Mouse (Mus musculus): Measurements from ENCODE around the gene Dgkg. TPM values are rescaled to one million over a fixed set of nuclear protein-coding genes. Genes with fewer than 3 reads are reported as not detected.
A peak's percentile ranks its signal among the peaks of the same experiment; 100 is the strongest.

The Dgkg gene
- polyA plus RNA-seq (2014; fragmentation: Nextera tagmentation; extraction: Ambion mirVana), result 3.2 and 3.5 TPM in 2 replicates

GRCm38 (mm10) chr16:22656533-22657444 lies at the start of gene Dgkg:
Dgkg (minus strand) TSS chr16:22657221.
- peak within 1 kb of the TSS; percentile 85 for H3K4me2 ChIP-seq (ENCODE audit: low read length)
- WGBS, result under 1% methylated on average over 63 of the region's 63 CpGs
- H3K27me3 ChIP-seq (replicated peaks; ENCODE audit: control insufficient read depth, insufficient read depth, low read length), result peaks cover 32% of the 10 kb centered on the region
- ATAC-seq (replicated peaks; ENCODE audit: low FRiP score, low TSS enrichment, low read depth), result peak; percentile 75
- H3K9ac ChIP-seq (ENCODE audit: low read length), result peak within 1 kb of the TSS; percentile 25; the same call in 1 of the 2 replicates
- peak; percentile 73 for DNase-seq (ENCODE audit: low spot score)
- H3K27ac ChIP-seq (ENCODE audit: low read depth), result no peak within 1 kb of the TSS
- H3K36me3 ChIP-seq (ENCODE audit: control insufficient read depth, insufficient read depth, low read length), result no peaks in the 10 kb centered on the region
- peak within 1 kb of the TSS; percentile 48 for H3K4me3 ChIP-seq (ENCODE audit: low read depth, low read length)
- H3K9me3 ChIP-seq (ENCODE audit: control insufficient read depth, low read length), result no peaks in the 10 kb centered on the region
- peaks cover 6% of the 10 kb centered on the region; the same call in 1 of the 2 replicates for H3K4me1 ChIP-seq (replicated peaks; ENCODE audit: control insufficient read depth, insufficient read depth, low read length)

GRCm38 (mm10) chr16:22704946-22705345 lies 47.9 kb upstream of the Dgkg start:
- Histone ChIP-seq H3K4me3 (ENCODE audit: low read depth, low read length) (no peak overlapping the region), H3K27ac (ENCODE audit: low read depth) (no peak overlapping the region), H3K9me3 (ENCODE audit: control insufficient read depth, low read length) (no peaks in the 10 kb centered on the region), H3K36me3 (ENCODE audit: control insufficient read depth, insufficient read depth, low read length) (no peaks in the 10 kb centered on the region), H3K9ac (ENCODE audit: low read length) (no peak overlapping the region), H3K27me3 (replicated peaks; ENCODE audit: control insufficient read depth, insufficient read depth, low read length) (no peaks in the 10 kb centered on the region), H3K4me1 (replicated peaks; ENCODE audit: control insufficient read depth, insufficient read depth, low read length) (no peaks in the 10 kb centered on the region), H3K4me2 (ENCODE audit: low read length) (no peak overlapping the region)
- ATAC-seq (replicated peaks; ENCODE audit: low FRiP score, low TSS enrichment, low read depth) (no peak), DNase-seq (ENCODE audit: low spot score) (no peak)
- WGBS, result 51% methylated on average over 6 of the region's 6 CpGs

GRCm38 (mm10) chr16:22704136-22704535 lies 47.1 kb upstream of the Dgkg start:
- 84% methylated on average over 5 of the region's 5 CpGs for WGBS
- H3K4me2 ChIP-seq (ENCODE audit: low read length), result no peak overlapping the region
- H3K4me1 ChIP-seq (replicated peaks; ENCODE audit: control insufficient read depth, insufficient read depth, low read length), result no peaks in the 10 kb centered on the region
- H3K9me3 ChIP-seq (ENCODE audit: control insufficient read depth, low read length), result no peaks in the 10 kb centered on the region
- no peak overlapping the region for H3K9ac ChIP-seq (ENCODE audit: low read length)
- ATAC-seq (replicated peaks; ENCODE audit: low FRiP score, low TSS enrichment, low read depth), result no peak
- H3K27me3 ChIP-seq (replicated peaks; ENCODE audit: control insufficient read depth, insufficient read depth, low read length), result no peaks in the 10 kb centered on the region
- H3K27ac ChIP-seq (ENCODE audit: low read depth), result no peak overlapping the region
- H3K36me3 ChIP-seq (ENCODE audit: control insufficient read depth, insufficient read depth, low read length), result no peaks in the 10 kb centered on the region
- DNase-seq (ENCODE audit: low spot score), result no peak
- H3K4me3 ChIP-seq (ENCODE audit: low read depth, low read length), result no peak overlapping the region

- H3K36me3 ChIP-seq (ENCODE audit: control insufficient read depth, insufficient read depth, low read length), result no peaks in the 10 kb centered on the region
- no peaks in the 10 kb centered on the region for H3K4me1 ChIP-seq (replicated peaks; ENCODE audit: control insufficient read depth, insufficient read depth, low read length)
- no peaks in the 10 kb centered on the region for H3K9me3 ChIP-seq (ENCODE audit: control insufficient read depth, low read length)
- H3K9ac ChIP-seq (ENCODE audit: low read length), result no peak overlapping the region
- no peaks in the 10 kb centered on the region for H3K27me3 ChIP-seq (replicated peaks; ENCODE audit: control insufficient read depth, insufficient read depth, low read length)
- ATAC-seq (replicated peaks; ENCODE audit: low FRiP score, low TSS enrichment, low read depth) (no peak), DNase-seq (ENCODE audit: low spot score) (no peak)
- no peak overlapping the region for H3K27ac ChIP-seq (ENCODE audit: low read depth)
- WGBS, result 76% methylated on average over 13 of the region's 13 CpGs
- H3K4me3 ChIP-seq (ENCODE audit: low read depth, low read length), result no peak overlapping the region
- H3K4me2 ChIP-seq (ENCODE audit: low read length), result no peak overlapping the region
Measured at GRCm38 (mm10) chr16:22698846-22699760, 42.1 kb upstream of the Dgkg start.

GRCm38 (mm10) chr16:22698101-22698500 lies 41.1 kb upstream of the Dgkg start:
- 52% methylated on average over 8 of the region's 8 CpGs for WGBS
- no peaks in the 10 kb centered on the region for H3K27me3 ChIP-seq (replicated peaks; ENCODE audit: control insufficient read depth, insufficient read depth, low read length)
- no peaks in the 10 kb centered on the region for H3K9me3 ChIP-seq (ENCODE audit: control insufficient read depth, low read length)
- no peak for ATAC-seq (replicated peaks; ENCODE audit: low FRiP score, low TSS enrichment, low read depth)
- H3K9ac ChIP-seq (ENCODE audit: low read length), result no peak overlapping the region
- no peak overlapping the region for H3K27ac ChIP-seq (ENCODE audit: low read depth)
- H3K36me3 ChIP-seq (ENCODE audit: control insufficient read depth, insufficient read depth, low read length), result no peaks in the 10 kb centered on the region
- DNase-seq (ENCODE audit: low spot score), result no peak
- no peaks in the 10 kb centered on the region for H3K4me1 ChIP-seq (replicated peaks; ENCODE audit: control insufficient read depth, insufficient read depth, low read length)
- no peak overlapping the region for H3K4me2 ChIP-seq (ENCODE audit: low read length)
- H3K4me3 ChIP-seq (ENCODE audit: low read depth, low read length), result no peak overlapping the region

- Histone ChIP-seq H3K36me3 (ENCODE audit: control insufficient read depth, insufficient read depth, low read length) (no peaks in the 10 kb centered on the region), H3K4me3 (ENCODE audit: low read depth, low read length) (no peak overlapping the region), H3K4me2 (ENCODE audit: low read length) (no peak overlapping the region), H3K9ac (ENCODE audit: low read length) (no peak overlapping the region), H3K9me3 (ENCODE audit: control insufficient read depth, low read length) (no peaks in the 10 kb centered on the region), H3K4me1 (replicated peaks; ENCODE audit: control insufficient read depth, insufficient read depth, low read length) (no peaks in the 10 kb centered on the region), H3K27ac (ENCODE audit: low read depth) (no peak overlapping the region), H3K27me3 (replicated peaks; ENCODE audit: control insufficient read depth, insufficient read depth, low read length) (no peaks in the 10 kb centered on the region)
- WGBS, result 92% methylated on average over 2 of the region's 2 CpGs
- DNase-seq (ENCODE audit: low spot score) (no peak), ATAC-seq (replicated peaks; ENCODE audit: low FRiP score, low TSS enrichment, low read depth) (no peak)
Measured at GRCm38 (mm10) chr16:22689622-22690021, 32.6 kb upstream of the Dgkg start.

- no peaks in the 10 kb centered on the region for H3K9me3 ChIP-seq (ENCODE audit: control insufficient read depth, low read length)
- no peak overlapping the region for H3K4me2 ChIP-seq (ENCODE audit: low read length)
- H3K4me1 ChIP-seq (replicated peaks; ENCODE audit: control insufficient read depth, insufficient read depth, low read length), result no peaks in the 10 kb centered on the region
- H3K9ac ChIP-seq (ENCODE audit: low read length), result no peak overlapping the region
- no peak overlapping the region for H3K4me3 ChIP-seq (ENCODE audit: low read depth, low read length)
- H3K27ac ChIP-seq (ENCODE audit: low read depth), result no peak overlapping the region
- no peak for DNase-seq (ENCODE audit: low spot score)
- H3K36me3 ChIP-seq (ENCODE audit: control insufficient read depth, insufficient read depth, low read length), result no peaks in the 10 kb centered on the region
- WGBS, result 69% methylated on average over 8 of the region's 8 CpGs
- no peak for ATAC-seq (replicated peaks; ENCODE audit: low FRiP score, low TSS enrichment, low read depth)
- no peaks in the 10 kb centered on the region for H3K27me3 ChIP-seq (replicated peaks; ENCODE audit: control insufficient read depth, insufficient read depth, low read length)
Measured at GRCm38 (mm10) chr16:22687711-22688230, 30.8 kb upstream of the Dgkg start.

- Histone ChIP-seq H3K36me3 (ENCODE audit: control insufficient read depth, insufficient read depth, low read length) (no peaks in the 10 kb centered on the region), H3K4me2 (ENCODE audit: low read length) (no peak overlapping the region), H3K27ac (ENCODE audit: low read depth) (no peak overlapping the region), H3K4me3 (ENCODE audit: low read depth, low read length) (no peak overlapping the region), H3K9ac (ENCODE audit: low read length) (no peak overlapping the region), H3K4me1 (replicated peaks; ENCODE audit: control insufficient read depth, insufficient read depth, low read length) (no peaks in the 10 kb centered on the region), H3K9me3 (ENCODE audit: control insufficient read depth, low read length) (no peaks in the 10 kb centered on the region), H3K27me3 (replicated peaks; ENCODE audit: control insufficient read depth, insufficient read depth, low read length) (no peaks in the 10 kb centered on the region)
- ATAC-seq (replicated peaks; ENCODE audit: low FRiP score, low TSS enrichment, low read depth) (no peak), DNase-seq (ENCODE audit: low spot score) (no peak)
- WGBS, result 81% methylated on average over 3 of the region's 3 CpGs
Measured at GRCm38 (mm10) chr16:22683605-22684004, 26.6 kb upstream of the Dgkg start.
